Mouse (Mus musculus) adrenal gland, adult 2 months (tissue): ENCODE results near the gene Gm10665. TPM values are rescaled to one million over a fixed set of nuclear protein-coding genes. Genes with fewer than 3 reads are reported as not detected.
"Not testable (repeated sequence)": the region's sequence is repeated elsewhere in the genome, so short reads cannot be mapped to it uniquely, and the experiment has no call there.

Experiments used
- DNase-seq: peaks from one replicate; pipeline ENCODE4 v3.0.0; 2021
- long read RNA-seq: library from polyadenylated mRNA; stranded (forward); transcript quantifications from one replicate; pipeline ENCODE4 v2.0.0, GENCODE M21; 2021
- polyA plus RNA-seq: library from polyadenylated mRNA; depleted of rRNA; stranded (reverse); fragments of >200 nt; gene quantifications from 2 replicates; pipeline ENCODE4 v1.2.3, GENCODE M21; 2012; rRNA removed
- total RNA-seq, 2 experiments: library from RNA; stranded (reverse); gene quantifications; 2 replicates each; pipeline ENCODE4 v1.2.3; 2021

Gene Gm10665
- total RNA-seq: not detected
- not detected in 2 replicates for polyA plus RNA-seq
- long read RNA-seq: 0 reads

- not testable (repeated sequence) for DNase-seq
These were observed at the start of gene Gm10665 for GRCm38 (mm10) chr7:22463975-22464374. TSS of gene Gm10665 (minus strand) at chr7:22464075.

- not testable (repeated sequence) for DNase-seq
These were observed 35.7 kb upstream of the Gm10665 start, which contains the start of gene Vmn1r151 for GRCm38 (mm10) chr7:22499578-22499977. TSS of gene Vmn1r151 (minus strand) at chr7:22499678.

GRCm38 (mm10) chr7:22438129-22438528, 25.7 kb downstream of the Gm10665 start, which contains the start of gene Vmn1r149:
TSS of gene Vmn1r149 (minus strand) at chr7:22438229.
- DNase-seq: not testable (repeated sequence)

- not testable (repeated sequence) for DNase-seq
These were observed 50.6 kb downstream of the Gm10665 start, which contains the start of gene Vmn1r148 for GRCm38 (mm10) chr7:22413283-22413682. TSS of gene Vmn1r148 (plus strand) at chr7:22413583.

Other genes with a start within 250 kb of the Gm10665 start
- gene Gm8453, start 234.6 kb downstream of the Gm10665 start, total RNA-seq: not detected
- gene Gm8453, start 234.6 kb downstream of the Gm10665 start, polyA plus RNA-seq: not detected in 2 replicates
- gene Gm4187, start 134.4 kb downstream of the Gm10665 start, total RNA-seq: not detected
- not detected in 2 replicates for gene Gm4187, start 134.4 kb downstream of the Gm10665 start, polyA plus RNA-seq
- not detected for gene Gm8660, start 93.0 kb downstream of the Gm10665 start, total RNA-seq
- gene Gm8660, start 93.0 kb downstream of the Gm10665 start, polyA plus RNA-seq: not detected in 2 replicates
- gene Vmn1r148, start 50.5 kb downstream of the Gm10665 start, total RNA-seq: not detected
- gene Vmn1r148, start 50.5 kb downstream of the Gm10665 start, polyA plus RNA-seq: not detected in 2 replicates
- gene Vmn1r149, start 25.8 kb downstream of the Gm10665 start, total RNA-seq: not detected
- not detected in 2 replicates for gene Vmn1r149, start 25.8 kb downstream of the Gm10665 start, polyA plus RNA-seq
- gene Vmn1r151, start 35.6 kb upstream of the Gm10665 start, total RNA-seq: not detected
- gene Vmn1r151, start 35.6 kb upstream of the Gm10665 start, polyA plus RNA-seq: not detected in 2 replicates
- gene Vmn1r152, start 58.9 kb upstream of the Gm10665 start, total RNA-seq: not detected
- gene Vmn1r152, start 58.9 kb upstream of the Gm10665 start, polyA plus RNA-seq: not detected in 2 replicates
- not detected for gene Gm8677, start 70.8 kb upstream of the Gm10665 start, total RNA-seq
- gene Gm8677, start 70.8 kb upstream of the Gm10665 start, polyA plus RNA-seq: not detected in 2 replicates
- not detected for gene Gm4201, start 101.3 kb upstream of the Gm10665 start, total RNA-seq
- gene Gm4201, start 101.3 kb upstream of the Gm10665 start, polyA plus RNA-seq: not detected in 2 replicates
- not detected for gene Gm4565, start 124.1 kb upstream of the Gm10665 start, total RNA-seq
- gene Gm4565, start 124.1 kb upstream of the Gm10665 start, polyA plus RNA-seq: not detected in 2 replicates
- not detected for gene Vmn1r155, start 193.9 kb upstream of the Gm10665 start, total RNA-seq
- gene Vmn1r155, start 193.9 kb upstream of the Gm10665 start, polyA plus RNA-seq: not detected in 2 replicates
- gene Gm8693, start 228.2 kb upstream of the Gm10665 start, total RNA-seq: not detected
- gene Gm8693, start 228.2 kb upstream of the Gm10665 start, polyA plus RNA-seq: not detected in 2 replicates